Comparison of ENCODE assay signal across 8 mouse cellular contexts in the genomic region with DNA sequence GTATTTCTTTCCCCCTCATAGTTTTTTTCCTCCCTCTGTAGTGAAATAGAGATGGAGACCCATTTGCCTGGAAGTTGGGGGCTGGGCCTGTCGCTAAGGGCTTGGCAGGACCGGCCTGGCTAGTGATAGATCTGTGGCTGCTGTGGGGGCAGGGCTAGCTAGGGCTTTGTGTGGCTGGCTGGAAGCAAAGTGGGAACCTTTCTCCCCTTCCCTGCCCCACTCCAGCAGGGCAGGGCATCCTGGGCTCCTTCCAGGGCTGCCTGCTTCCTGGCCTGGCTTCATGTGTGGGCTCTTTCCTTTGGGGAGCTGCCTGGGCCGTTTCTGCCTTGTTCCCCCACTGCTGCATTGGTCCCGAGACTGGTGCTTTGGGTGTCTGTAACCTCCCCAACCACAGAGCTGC. TPM values are rescaled to one million over a fixed set of nuclear protein-coding genes. Genes with fewer than 3 reads are reported as not detected.
A peak's percentile ranks its signal among the peaks of the same experiment; 100 is the strongest.
DNase-seq lines count a peak whose midpoint lies in the region; ATAC-seq and TF ChIP-seq lines count a peak whose summit lies in the region.

No protein-coding gene starts in this region.

- no peak for DNase-seq in kidney, adult 11 months
- DNase-seq in embryo, embryonic 9.5 days (ENCODE audit: extremely low spot score), result peak; percentile 80
- peak; percentile 76 for DNase-seq in hindbrain, embryonic 11.5 days (ENCODE audit: low spot score)
- no peak for DNase-seq in liver, embryonic 13.5 days
- DNase-seq in thymus, adult 18-20 months, result no peak
- no peak for DNase-seq in thymus, postnatal 14 days

- no peak for TF ChIP-seq CTCF in small intestine, adult 2 months (IDR thresholded peaks at IDR 0.05; ENCODE audit: extremely low read depth, insufficient read length, insufficient replicate concordance, low read depth, low read length)

- H3K9ac ChIP-seq in kidney, embryonic 15.5 days, result peak overlapping the region; percentile 33; the same call in 1 of the 2 replicates
- peak overlapping the region; percentile 65 for H3K9ac ChIP-seq in hindbrain, embryonic 11.5 days (ENCODE audit: low read depth, low read length)
- H3K9ac ChIP-seq in liver, embryonic 13.5 days, result peak overlapping the region; percentile 41

- H3K4me3 ChIP-seq in kidney, embryonic 15.5 days (replicated peaks), result no peak overlapping the region
- no peak overlapping the region for H3K4me3 ChIP-seq in hindbrain, embryonic 11.5 days (ENCODE audit: low read depth, low read length)
- no peak overlapping the region for H3K4me3 ChIP-seq in liver, embryonic 13.5 days (replicated peaks)
- no peak overlapping the region for H3K4me3 ChIP-seq in small intestine, adult 2 months (ENCODE audit: low read depth, low read length)

- ATAC-seq in kidney, embryonic 15.5 days (replicated peaks; ENCODE audit: low FRiP score), result no peak
- ATAC-seq in hindbrain, embryonic 11.5 days (ENCODE audit: low FRiP score), result peak; percentile 71
- no peak for ATAC-seq in liver, embryonic 13.5 days (ENCODE audit: low read depth)

- peaks cover 81% of the 10 kb centered on the region for H3K36me3 ChIP-seq in kidney, embryonic 15.5 days
- no peaks in the 10 kb centered on the region for H3K36me3 ChIP-seq in hindbrain, embryonic 11.5 days (ENCODE audit: control insufficient read depth, insufficient read depth, low read length)
- H3K36me3 ChIP-seq in liver, embryonic 13.5 days, result peaks cover 27% of the 10 kb centered on the region
- peaks cover 66% of the 10 kb centered on the region for H3K36me3 ChIP-seq in small intestine, adult 2 months (ENCODE audit: control insufficient read depth, insufficient read depth, low read length)

- TF ChIP-seq POLR2A in small intestine, adult 2 months (IDR thresholded peaks at IDR 0.05; ENCODE audit: low read depth, low read length), result no peak

- H3K4me2 ChIP-seq in kidney, embryonic 15.5 days, result no peak overlapping the region
- H3K4me2 ChIP-seq in hindbrain, embryonic 11.5 days (replicated peaks; ENCODE audit: low read depth, low read length), result no peak overlapping the region
- no peak overlapping the region for H3K4me2 ChIP-seq in liver, embryonic 13.5 days

- H3K9me3 ChIP-seq in kidney, embryonic 15.5 days (replicated peaks), result no peaks in the 10 kb centered on the region
- no peaks in the 10 kb centered on the region for H3K9me3 ChIP-seq in hindbrain, embryonic 11.5 days (ENCODE audit: control insufficient read depth, low read length)
- no peaks in the 10 kb centered on the region for H3K9me3 ChIP-seq in liver, embryonic 13.5 days (replicated peaks)

- peaks cover 74% of the 10 kb centered on the region for H3K4me1 ChIP-seq in kidney, embryonic 15.5 days
- peaks cover 14% of the 10 kb centered on the region for H3K4me1 ChIP-seq in hindbrain, embryonic 11.5 days (replicated peaks; ENCODE audit: control insufficient read depth, insufficient read depth, low read length)
- peaks cover 95% of the 10 kb centered on the region for H3K4me1 ChIP-seq in liver, embryonic 13.5 days (replicated peaks)
- peaks cover 72% of the 10 kb centered on the region for H3K4me1 ChIP-seq in small intestine, adult 2 months (ENCODE audit: control insufficient read depth, insufficient read depth, insufficient read length, low read length)

- 19% methylated on average over 4 of the region's 4 CpGs for WGBS in kidney, embryonic 15.5 days
- 4% methylated on average over 4 of the region's 4 CpGs for WGBS in hindbrain, embryonic 11.5 days
- 23% methylated on average over 4 of the region's 4 CpGs for WGBS in liver, embryonic 13.5 days (ENCODE audit: insufficient replicate concordance)
- 11% methylated on average over 4 of the region's 4 CpGs for WGBS in small intestine, adult 2 months

- peak overlapping the region; percentile 73 for H3K27ac ChIP-seq in kidney, embryonic 15.5 days
- peak overlapping the region; percentile 83 for H3K27ac ChIP-seq in hindbrain, embryonic 11.5 days (ENCODE audit: low read depth, low read length)
- peak overlapping the region; percentile 39; the same call in 1 of the 2 replicates for H3K27ac ChIP-seq in liver, embryonic 13.5 days
- peak overlapping the region; percentile 86 for H3K27ac ChIP-seq in small intestine, adult 2 months (ENCODE audit: insufficient read depth, low read depth, low read length)

- H3K27me3 ChIP-seq in kidney, embryonic 15.5 days, result no peaks in the 10 kb centered on the region
- H3K27me3 ChIP-seq in hindbrain, embryonic 11.5 days (ENCODE audit: control insufficient read depth, insufficient read depth, low read length), result no peaks in the 10 kb centered on the region
- no peaks in the 10 kb centered on the region for H3K27me3 ChIP-seq in liver, embryonic 13.5 days
- H3K27me3 ChIP-seq in small intestine, adult 2 months (ENCODE audit: control insufficient read depth, insufficient read depth, low read length), result no peaks in the 10 kb centered on the region

RNA-seq across cellular contexts. Expression of a gene that starts 19.8 kb away (rescaled TPM):
- polyA plus RNA-seq in kidney, embryonic 15.5 days (2015; fragmentation: Nextera tagmentation; extraction: Ambion mirVana), result 104 and 108 TPM in 2 replicates
- 45.8 and 61.1 TPM in 2 replicates for polyA plus RNA-seq in hindbrain, embryonic 11.5 days (2014; fragmentation: Nextera tagmentation; extraction: Ambion mirVana)
- 27.5 and 31.2 TPM in 2 replicates for polyA plus RNA-seq in liver, embryonic 13.5 days (2015; fragmentation: Nextera tagmentation; extraction: Ambion mirVana)
- polyA plus RNA-seq in small intestine, adult 2 months (2012; rRNA removed), result 165 and 397 TPM in 2 replicates

RNA-seq across cellular contexts. Expression of a gene that starts 22.0 kb away (rescaled TPM):
- polyA plus RNA-seq in kidney, embryonic 15.5 days (2015; fragmentation: Nextera tagmentation; extraction: Ambion mirVana), result 7.4 and 7.5 TPM in 2 replicates
- polyA plus RNA-seq in hindbrain, embryonic 11.5 days (2014; fragmentation: Nextera tagmentation; extraction: Ambion mirVana), result 15.1 TPM in 2 replicates
- 0.85 and 1.3 TPM in 2 replicates for polyA plus RNA-seq in liver, embryonic 13.5 days (2015; fragmentation: Nextera tagmentation; extraction: Ambion mirVana)
- polyA plus RNA-seq in small intestine, adult 2 months (2012; rRNA removed), result 0.43 and 0.44 TPM in 2 replicates

RNA-seq across cellular contexts. Expression of a gene that starts 36.3 kb away (rescaled TPM):
- 565 and 652 TPM in 2 replicates for polyA plus RNA-seq in kidney, embryonic 15.5 days (2015; fragmentation: Nextera tagmentation; extraction: Ambion mirVana)
- polyA plus RNA-seq in hindbrain, embryonic 11.5 days (2014; fragmentation: Nextera tagmentation; extraction: Ambion mirVana), result 437 and 458 TPM in 2 replicates
- 436 and 468 TPM in 2 replicates for polyA plus RNA-seq in liver, embryonic 13.5 days (2015; fragmentation: Nextera tagmentation; extraction: Ambion mirVana)
- 10.2 and 22.0 TPM in 2 replicates for polyA plus RNA-seq in small intestine, adult 2 months (2012; rRNA removed)

RNA-seq across cellular contexts. Expression of a gene that starts 42.9 kb away (rescaled TPM):
- polyA plus RNA-seq in kidney, embryonic 15.5 days (2015; fragmentation: Nextera tagmentation; extraction: Ambion mirVana), result 0.62 and 0.67 TPM in 2 replicates
- polyA plus RNA-seq in hindbrain, embryonic 11.5 days (2014; fragmentation: Nextera tagmentation; extraction: Ambion mirVana), result 0.39 and 0.60 TPM in 2 replicates
- 0.19 and 0.22 TPM in 2 replicates for polyA plus RNA-seq in liver, embryonic 13.5 days (2015; fragmentation: Nextera tagmentation; extraction: Ambion mirVana)
- not detected in 2 replicates for polyA plus RNA-seq in small intestine, adult 2 months (2012; rRNA removed)

RNA-seq across cellular contexts. Expression of a gene that starts 52.2 kb away (rescaled TPM):
- 19.2 and 19.5 TPM in 2 replicates for polyA plus RNA-seq in kidney, embryonic 15.5 days (2015; fragmentation: Nextera tagmentation; extraction: Ambion mirVana)
- polyA plus RNA-seq in hindbrain, embryonic 11.5 days (2014; fragmentation: Nextera tagmentation; extraction: Ambion mirVana), result 13.1 and 17.0 TPM in 2 replicates
- polyA plus RNA-seq in liver, embryonic 13.5 days (2015; fragmentation: Nextera tagmentation; extraction: Ambion mirVana), result 7.0 and 7.7 TPM in 2 replicates
- polyA plus RNA-seq in small intestine, adult 2 months (2012; rRNA removed), result 1.7 and 3.7 TPM in 2 replicates

Comparison
In these comparisons a context has a peak if more than half of its experiments do, and no peak if none do; other contexts are left out.
1. DNase-seq: peak in embryo, embryonic 9.5 days (single experiment) and hindbrain, embryonic 11.5 days (single experiment); none in kidney, adult 11 months (single experiment), liver, embryonic 13.5 days (single experiment), thymus, adult 18-20 months (0 of 2) and thymus, postnatal 14 days (single experiment).
2. RNA of a gene that starts 36.3 kb away (polyA plus RNA-seq): 565 to 652 TPM in kidney, embryonic 15.5 days, 437 to 458 TPM in hindbrain, embryonic 11.5 days and 436 to 468 TPM in liver, embryonic 13.5 days; 10.2 to 22.0 TPM in small intestine, adult 2 months; every median in the first group is over 10 times any median in the second.
3. Peak in every context shown above with its lines, with median percentiles within 50 percentile points of each other: H3K27ac ChIP-seq and H3K9ac ChIP-seq.